Mouse (Mus musculus) megakaryocyte, embryonic 14.5 days (primary cell): ENCODE measurements around the gene Tns3.

ENCODE experiments used
- FLI1 ChIP-seq: IDR thresholded peaks from 2 replicates; pipeline ENCODE4 v1.6.1; 2012; ENCODE audit warnings: low read length, inconsistent platforms, mixed read lengths
- GATA1 ChIP-seq: IDR thresholded peaks from 3 replicates; pipeline ENCODE4 v1.6.1; 2012; ENCODE audit warnings: mixed read lengths, low read length, inconsistent platforms, borderline replicate concordance

DNA sequence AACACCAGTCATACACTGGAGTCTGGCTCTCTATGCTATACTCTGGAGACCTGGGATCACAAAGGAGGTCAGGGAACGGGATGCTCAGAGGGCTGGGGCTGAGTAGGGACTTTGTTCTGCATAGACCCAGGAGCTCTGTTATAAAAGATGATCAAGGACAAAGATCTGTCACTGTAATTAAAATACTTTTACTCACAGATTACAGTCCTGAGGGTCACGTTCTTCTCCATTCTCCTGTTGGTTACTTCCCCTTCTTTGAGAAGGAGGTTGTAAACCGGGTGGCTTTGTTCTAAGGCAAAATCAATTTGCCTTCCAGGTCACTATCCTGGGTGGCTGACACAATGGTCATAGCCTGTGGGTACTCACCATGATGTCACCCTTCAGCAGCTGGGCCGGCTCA lies 133.8 kb downstream of the Tns3 start:
- TF ChIP-seq GATA1 = no peak
- no peak for TF ChIP-seq FLI1
